Mouse (Mus musculus) bone marrow macrophage, adult 2 months (primary cell): Measurements from ENCODE around the gene Igsf3.

Experiments used
- CTCF ChIP-seq: IDR thresholded peaks from 2 replicates; pipeline ENCODE4 v1.5.1; 2012; ENCODE audit warnings: low read depth, mild to moderate bottlenecking, low read length, moderate library complexity
- POLR2A ChIP-seq: IDR thresholded peaks from 2 replicates; pipeline ENCODE4 v1.6.1; 2012; ENCODE audit warnings: mild to moderate bottlenecking, low read depth, low read length, borderline replicate concordance

DNA sequence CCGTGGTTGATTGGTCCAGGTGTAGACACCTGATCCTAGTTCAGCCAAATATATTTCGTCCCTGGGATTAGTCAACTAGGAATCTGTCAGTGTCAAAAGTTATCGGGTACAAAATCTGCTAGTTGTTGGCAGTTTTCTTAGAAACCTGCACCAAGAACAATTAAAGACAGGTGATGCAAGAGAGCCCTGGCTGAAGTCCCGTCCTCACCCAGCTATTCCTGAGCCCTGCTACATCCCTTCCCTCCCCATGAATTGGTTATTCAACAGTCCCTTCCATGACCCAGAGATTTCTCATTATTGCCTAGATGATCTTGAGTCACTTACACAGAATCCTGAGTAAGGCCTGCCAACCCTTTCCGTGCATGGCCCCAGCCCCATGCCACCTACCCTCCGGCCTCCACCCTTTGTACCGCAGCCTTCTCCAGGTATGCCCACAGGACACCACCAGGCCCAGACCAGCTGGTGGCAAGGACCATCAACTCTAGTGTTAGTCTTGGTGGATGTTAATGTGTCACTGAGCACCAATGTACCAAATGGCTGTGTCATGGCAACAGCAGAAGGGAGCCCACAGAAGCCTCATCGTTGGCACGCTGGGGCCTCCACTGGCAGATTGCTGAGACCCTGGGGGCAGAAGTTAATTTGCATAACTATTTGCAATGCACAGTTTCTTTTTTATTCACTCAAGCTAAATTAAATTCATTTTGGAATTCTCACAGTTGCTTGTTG is 33.5 kb upstream of the Igsf3 start:
- TF ChIP-seq CTCF (no peak), POLR2A (no peak)
